Mouse (Mus musculus) testis, adult 2 months (tissue): ENCODE measurements around the gene Cep112.
"Not testable (repeated sequence)": the region's sequence is repeated elsewhere in the genome, so short reads cannot be mapped to it uniquely, and the experiment has no call there.

Experiments used
- CTCF ChIP-seq: fragments of 200-500 bp; IDR thresholded peaks from 2 replicates; pipeline ENCODE4 v1.5.1; 2012; ENCODE audit warnings: low read depth, mild to moderate bottlenecking, inconsistent platforms, low read length, moderate library complexity; ENCODE audit not compliant: control insufficient read depth, insufficient read depth, insufficient replicate concordance
- POLR2A ChIP-seq: fragments of 200-500 bp; IDR thresholded peaks from 2 replicates; pipeline ENCODE4 v1.6.1; 2012; ENCODE audit warnings: low read depth, mild to moderate bottlenecking, inconsistent platforms, low read length, moderate library complexity; ENCODE audit not compliant: control insufficient read depth

- not testable (repeated sequence) for TF ChIP-seq CTCF, POLR2A
Measured at GRCm38 (mm10) chr11:108871284-108871683, 446.3 kb downstream of the Cep112 start.
